Mouse (Mus musculus) limb, embryonic 14.5 days (tissue): ENCODE results near the gene Zdbf2. TPM values are rescaled to one million over a fixed set of nuclear protein-coding genes. Genes with fewer than 3 reads are reported as not detected.

Source experiments
- ATAC-seq: fragments of 200-750 bp; cut with Nextera tagmentation; 2 replicates; pipeline ENCODE4 v1.8.0; 2017; ENCODE audit warnings: low read depth, moderate number of reproducible peaks, moderate TSS enrichment; ENCODE audit not compliant: low FRiP score
- DNase-seq: peaks from one replicate; pipeline ENCODE4 v3.0.0-alpha.2; 2015; ENCODE audit warnings: low spot score
- H3K27ac ChIP-seq: fragments of 300-500 bp; sonication (generic); replicated peaks from 2 replicates; pipeline ENCODE4 v1.5.1; 2014; ENCODE audit warnings: low read depth, mild to moderate bottlenecking, low read length, moderate library complexity, mixed read lengths
- H3K27me3 ChIP-seq: fragments of 300-500 bp; sonication (generic); 2 replicates; pipeline ENCODE4 v1.6.1; 2014; ENCODE audit warnings: low read length, mixed read lengths; ENCODE audit not compliant: control insufficient read depth, insufficient read depth
- H3K36me3 ChIP-seq: fragments of 300-500 bp; sonication (generic); 2 replicates; pipeline ENCODE4 v1.6.1; 2014; ENCODE audit warnings: mild to moderate bottlenecking, low read length, moderate library complexity, mixed read lengths; ENCODE audit not compliant: control insufficient read depth, insufficient read depth
- H3K4me1 ChIP-seq: fragments of 300-500 bp; sonication (generic); 2 replicates; pipeline ENCODE4 v1.6.1; 2014; ENCODE audit warnings: antibody characterized with exemption, low read length, mixed read lengths; ENCODE audit not compliant: control insufficient read depth, insufficient read depth
- H3K4me2 ChIP-seq: fragments of 300-500 bp; sonication (generic); replicated peaks from 2 replicates; pipeline ENCODE4 v1.6.1; 2014; ENCODE audit warnings: low read depth, mild to moderate bottlenecking, low read length, moderate library complexity; ENCODE audit not compliant: severe bottlenecking
- H3K4me3 ChIP-seq: fragments of 300-500 bp; sonication (generic); replicated peaks from 2 replicates; pipeline ENCODE4 v1.5.1; 2014; ENCODE audit warnings: low read length
- H3K9ac ChIP-seq: fragments of 300-500 bp; sonication (generic); 2 replicates; pipeline ENCODE4 v1.6.1; 2014; ENCODE audit warnings: mild to moderate bottlenecking, low read depth, low read length, moderate library complexity; ENCODE audit not compliant: severe bottlenecking
- H3K9me3 ChIP-seq: fragments of 300-500 bp; sonication (generic); 2 replicates; pipeline ENCODE4 v1.6.1; 2016; ENCODE audit warnings: low read length; ENCODE audit not compliant: control insufficient read depth
- POLR2A ChIP-seq: fragments of 200-500 bp; IDR thresholded peaks from 2 replicates; pipeline ENCODE4 v1.8.0; 2012; ENCODE audit warnings: inconsistent platforms, mild to moderate bottlenecking, moderate library complexity, borderline replicate concordance; ENCODE audit not compliant: insufficient read depth, insufficient read length; ENCODE audit errors: extremely low read depth
- WGBS: fragments of 180-500 bp; shearing (Covaris S2); extraction: QIAGEN DNeasy Blood & Tissue Kit; methylation state at CpG from one replicate; pipeline ENCODE4 v1.1.7; 2014; 5-methylcytosine and 5-hydroxymethylcytosine counted together
- polyA plus RNA-seq, 2 experiments: library from polyadenylated mRNA; depleted of rRNA in 1 of 2; stranded (reverse) in 1 of 2; unstranded in 1 of 2; fragments of >200 nt; fragmentation: Nextera tagmentation in 1 of 2; extraction: Ambion mirVana in 1 of 2; gene quantifications; 2 replicates each; pipeline versions ENCODE4 v1.2.1 to v1.2.3; 2012 to 2014

The Zdbf2 gene
- polyA plus RNA-seq, 2 experiments = 7.8 to 18.0 TPM

GRCm38 (mm10) chr1:63249261-63249660 is 23.8 kb upstream of the Zdbf2 start:
- H3K27me3 ChIP-seq = peaks cover 73% of the 10 kb centered on the region
- H3K4me3 ChIP-seq = no peak overlapping the region
- H3K9ac ChIP-seq = no peak overlapping the region
- TF ChIP-seq POLR2A = no peak
- H3K36me3 ChIP-seq = no peaks in the 10 kb centered on the region
- H3K4me1 ChIP-seq = 0 out of 2 replicates have a peak, but pooled peaks cover 2% of the 10 kb centered on the region
- no peak overlapping the region for H3K27ac ChIP-seq
- ATAC-seq (no peak), DNase-seq (no peak)
- H3K9me3 ChIP-seq = 0 out of 2 replicates have a peak, but pooled peaks cover 2% of the 10 kb centered on the region
- H3K4me2 ChIP-seq = no peak overlapping the region
- 52% methylated on average over 4 of the region's 4 CpGs for WGBS

- Histone ChIP-seq H3K4me2 (no peak overlapping the region), H3K27me3 (peaks cover 75% of the 10 kb centered on the region), H3K4me1 (0 out of 2 replicates have a peak, but pooled peaks cover 2% of the 10 kb centered on the region), H3K9ac (no peak overlapping the region), H3K9me3 (0 out of 2 replicates have a peak, but pooled peaks cover 2% of the 10 kb centered on the region), H3K4me3 (no peak overlapping the region), H3K36me3 (no peaks in the 10 kb centered on the region), H3K27ac (no peak overlapping the region)
- no peak for ATAC-seq
- 29% methylated on average over 24 of the region's 24 CpGs for WGBS
- DNase-seq = no peak
- no peak for TF ChIP-seq POLR2A
Observed at GRCm38 (mm10) chr1:63252351-63253209, 20.5 kb upstream of the Zdbf2 start.

DNA sequence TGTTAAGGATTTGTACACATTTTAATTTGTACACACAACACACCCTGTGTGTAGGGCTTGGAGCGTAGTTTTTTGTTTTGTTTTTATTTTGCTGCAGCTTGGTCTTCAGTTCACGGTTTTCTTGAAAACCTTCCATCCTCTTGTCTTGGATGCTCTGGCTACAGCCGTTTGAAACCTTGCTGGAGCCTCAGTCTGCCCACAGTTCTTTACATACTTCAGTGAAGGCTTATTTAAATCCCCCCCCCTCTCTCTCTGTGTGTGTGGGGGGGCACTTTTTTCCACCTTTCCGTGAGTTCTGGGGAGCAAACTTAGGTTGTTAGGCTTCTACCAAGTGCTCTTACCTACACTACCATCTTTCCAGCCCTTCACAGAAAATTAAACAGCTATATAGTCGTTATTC is 19.8 kb upstream of the Zdbf2 start:
- DNase-seq (no peak), ATAC-seq (no peak)
- peaks cover 74% of the 10 kb centered on the region for H3K27me3 ChIP-seq
- H3K9me3 ChIP-seq = 0 out of 2 replicates have a peak, but pooled peaks cover 2% of the 10 kb centered on the region
- H3K4me1 ChIP-seq = no peaks in the 10 kb centered on the region
- no peak overlapping the region for H3K4me2 ChIP-seq
- TF ChIP-seq POLR2A = no peak
- no peak overlapping the region for H3K4me3 ChIP-seq
- H3K36me3 ChIP-seq = no peaks in the 10 kb centered on the region
- WGBS = 35% methylated on average over 5 of the region's 5 CpGs
- H3K27ac ChIP-seq = no peak overlapping the region
- no peak overlapping the region for H3K9ac ChIP-seq

DNA sequence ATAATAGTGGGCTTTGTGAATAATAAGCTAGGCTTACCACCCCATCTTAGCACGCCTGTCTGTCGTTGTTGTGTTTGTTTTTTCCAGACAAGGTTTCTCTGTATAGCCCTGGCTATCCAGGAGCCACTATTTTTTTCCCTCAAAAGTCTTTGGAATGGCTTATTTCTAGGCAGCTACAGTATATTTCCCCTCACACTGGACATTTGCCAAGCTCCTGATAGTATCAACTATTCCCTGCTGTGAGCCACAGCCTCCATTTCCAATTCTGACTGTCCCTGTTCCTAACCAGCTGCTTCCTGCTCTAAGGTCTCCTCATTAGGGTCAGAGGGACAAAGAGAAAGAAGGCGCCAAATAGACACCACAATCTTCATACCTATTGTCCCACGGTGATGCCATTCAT is 18.0 kb upstream of the Zdbf2 start:
- no peak for DNase-seq

GRCm38 (mm10) chr1:63256083-63256482 is 17.0 kb upstream of the Zdbf2 start:
- Histone ChIP-seq H3K9ac (no peak overlapping the region), H3K27me3 (peaks cover 73% of the 10 kb centered on the region), H3K27ac (no peak overlapping the region), H3K9me3 (no peaks in the 10 kb centered on the region), H3K4me2 (no peak overlapping the region), H3K4me3 (no peak overlapping the region), H3K4me1 (no peaks in the 10 kb centered on the region), H3K36me3 (no peaks in the 10 kb centered on the region)
- ATAC-seq = no peak
- no peak for DNase-seq
- TF ChIP-seq POLR2A = no peak
- WGBS = 7% methylated on average over 5 of the region's 5 CpGs

More for the DNA sequence above, 18.0 kb upstream of the Zdbf2 start:
- H3K27ac ChIP-seq = no peak overlapping the region
- no peak for ATAC-seq
- no peak overlapping the region for H3K4me2 ChIP-seq
- no peak for TF ChIP-seq POLR2A
- H3K4me1 ChIP-seq = no peaks in the 10 kb centered on the region
- peaks cover 67% of the 10 kb centered on the region for H3K27me3 ChIP-seq
- H3K36me3 ChIP-seq = no peaks in the 10 kb centered on the region
- WGBS = 20% methylated on average over 4 of the region's 4 CpGs
- no peak overlapping the region for H3K9ac ChIP-seq
- H3K4me3 ChIP-seq = no peak overlapping the region
- no peaks in the 10 kb centered on the region for H3K9me3 ChIP-seq
